ENCODE assay signal across 10 mouse cellular contexts in the genomic region with DNA sequence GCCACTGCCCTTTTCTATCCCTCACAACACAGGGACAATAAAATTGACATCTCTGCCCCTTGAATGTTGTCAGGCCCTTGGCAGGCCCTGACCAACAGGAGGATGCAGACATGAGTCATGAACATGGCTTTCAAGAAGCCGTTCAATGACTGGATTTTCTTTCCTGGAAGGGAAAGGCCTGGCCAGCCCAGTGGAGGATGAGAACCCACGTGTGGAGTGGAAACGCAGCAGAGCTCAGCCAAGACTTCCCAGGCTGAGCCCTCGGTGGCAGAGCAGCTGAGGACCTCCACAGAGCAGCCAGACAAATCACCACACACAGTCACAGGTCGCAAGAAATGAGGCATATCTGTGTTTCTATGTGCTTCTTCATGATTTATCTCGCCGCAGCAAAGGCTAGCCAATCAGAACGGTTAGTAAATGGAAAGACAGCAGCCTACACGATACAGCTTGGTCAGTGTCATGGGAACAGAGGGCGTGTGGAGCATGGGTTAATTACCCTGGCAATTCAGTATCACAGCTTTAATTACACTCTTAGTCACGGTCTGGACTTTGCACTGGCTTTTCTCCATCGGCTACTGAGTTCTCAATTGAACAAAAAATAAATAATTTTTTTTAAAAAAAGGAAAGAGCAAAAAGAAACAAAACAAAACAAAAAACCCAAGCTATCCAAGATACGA. TPM values are rescaled to one million over a fixed set of nuclear protein-coding genes. Genes with fewer than 3 reads are reported as not detected.
DNase-seq lines count a peak whose midpoint lies in the region; ATAC-seq and TF ChIP-seq lines count a peak whose summit lies in the region.
"Had no signal": no experiment of that assay in that cellular context is flagged by ENCODE, and none has a peak within 500 bp of the region (broad histone marks: within the 10 kb centered on the region; RNA-seq: fewer than 3 reads in every experiment).

No protein-coding gene starts in this region.

- peak; percentile 34 to 39 for DNase-seq in heart, adult 9 months (ENCODE audit: low spot score in 2 of 2)
- DNase-seq in forebrain, postnatal 0 days = no peak
- peak; percentile 29 to 37 for DNase-seq in kidney, adult 8-10 months
- no peak for DNase-seq in thymus, postnatal 0 days (ENCODE audit: low spot score)
- DNase-seq in left cerebral cortex, postnatal 14 days (ENCODE audit: low spot score in 2 of 2) = no peak
- DNase-seq in urinary bladder, postnatal 14 days (ENCODE audit: low spot score) = no peak
- DNase-seq: cerebellum, adult 9-11 months had no signal

- no peak overlapping the region for H3K4me3 ChIP-seq in heart, embryonic 12.5 days
- no peak overlapping the region for H3K4me3 ChIP-seq in forebrain, postnatal 0 days (ENCODE audit: low read depth, low read length)
- no peak overlapping the region for H3K4me3 ChIP-seq in neural tube, embryonic 12.5 days
- H3K4me3 ChIP-seq: limb, embryonic 10.5 days had no signal

- no peak overlapping the region for H3K4me2 ChIP-seq in heart, embryonic 12.5 days
- H3K4me2 ChIP-seq in forebrain, postnatal 0 days (ENCODE audit: low read depth) = no peak overlapping the region
- peak overlapping the region; percentile 24; the same call in 1 of the 2 replicates for H3K4me2 ChIP-seq in neural tube, embryonic 12.5 days (replicated peaks)

- H3K9ac ChIP-seq in heart, embryonic 12.5 days = no peak overlapping the region
- H3K9ac ChIP-seq in forebrain, postnatal 0 days = no peak overlapping the region
- H3K9ac ChIP-seq in neural tube, embryonic 12.5 days = no peak overlapping the region

- H3K27ac ChIP-seq in heart, embryonic 12.5 days (ENCODE audit: poor library complexity, severe bottlenecking) = no peak overlapping the region
- H3K27ac ChIP-seq in forebrain, postnatal 0 days (ENCODE audit: low read depth, low read length) = no peak overlapping the region
- H3K27ac ChIP-seq in neural tube, embryonic 12.5 days = no peak overlapping the region
- H3K27ac ChIP-seq: limb, embryonic 10.5 days had no signal

- intact Hi-C loops in left cerebral cortex, postnatal 14 days (cut with DNase I) = no loop called here

- no peaks in the 10 kb centered on the region for H3K9me3 ChIP-seq in heart, embryonic 12.5 days (replicated peaks)
- no peaks in the 10 kb centered on the region for H3K9me3 ChIP-seq in forebrain, postnatal 0 days (ENCODE audit: low read length)
- H3K9me3 ChIP-seq in neural tube, embryonic 12.5 days = no peaks in the 10 kb centered on the region
- H3K9me3 ChIP-seq: limb, embryonic 10.5 days had no signal

- no peak for ATAC-seq in heart, embryonic 12.5 days (ENCODE audit: insufficient number of reproducible peaks, low FRiP score)
- ATAC-seq in forebrain, postnatal 0 days = peak; percentile 38
- peak; percentile 74 for ATAC-seq in neural tube, embryonic 12.5 days (ENCODE audit: low FRiP score, low read depth)

- peaks cover 62% of the 10 kb centered on the region for H3K4me1 ChIP-seq in heart, embryonic 12.5 days (replicated peaks)
- H3K4me1 ChIP-seq in forebrain, postnatal 0 days (ENCODE audit: insufficient read depth) = peaks cover 7% of the 10 kb centered on the region; the same call in 1 of the 2 replicates
- H3K4me1 ChIP-seq in neural tube, embryonic 12.5 days = peaks cover 26% of the 10 kb centered on the region

- no peaks in the 10 kb centered on the region for H3K36me3 ChIP-seq in heart, embryonic 12.5 days
- no peaks in the 10 kb centered on the region for H3K36me3 ChIP-seq in forebrain, postnatal 0 days (ENCODE audit: insufficient read depth)
- no peaks in the 10 kb centered on the region for H3K36me3 ChIP-seq in neural tube, embryonic 12.5 days
- H3K36me3 ChIP-seq: limb, embryonic 10.5 days had no signal

- no peaks in the 10 kb centered on the region for H3K27me3 ChIP-seq in heart, embryonic 12.5 days (replicated peaks)
- no peaks in the 10 kb centered on the region for H3K27me3 ChIP-seq in forebrain, postnatal 0 days (ENCODE audit: insufficient read depth, low read length)
- no peaks in the 10 kb centered on the region for H3K27me3 ChIP-seq in neural tube, embryonic 12.5 days (replicated peaks)

- WGBS in heart, embryonic 12.5 days = 51% methylated on average over 13 of the region's 13 CpGs
- 39% methylated on average over 13 of the region's 13 CpGs for WGBS in forebrain, postnatal 0 days
- 36% methylated on average over 13 of the region's 13 CpGs for WGBS in neural tube, embryonic 12.5 days

- TF ChIP-seq CTCF in forebrain, postnatal 0 days (IDR thresholded peaks at IDR 0.05; ENCODE audit: low read depth) = no peak

RNA-seq across cellular contexts. Expression of gene Nfkb1, which starts 16.5 kb away (rescaled TPM):
- polyA plus RNA-seq in heart, embryonic 12.5 days (2016; fragmentation: Nextera tagmentation; extraction: Ambion mirVana) = 14.3 and 16.6 TPM in 2 replicates
- total RNA-seq in forebrain, postnatal 0 days (2014; rRNA removed) = 19.4 and 22.5 TPM in 2 replicates
- 2.9 and 4.4 TPM in 2 replicates for polyA plus RNA-seq in forebrain, postnatal 0 days (2015; fragmentation: Nextera tagmentation; extraction: Ambion mirVana)
- 11.3 and 12.1 TPM in 2 replicates for polyA plus RNA-seq in neural tube, embryonic 12.5 days (2016; fragmentation: Nextera tagmentation; extraction: Ambion mirVana)
- 50.9 and 54.3 TPM in 2 replicates for polyA plus RNA-seq in thymus, postnatal 0 days (2015; fragmentation: Nextera tagmentation; extraction: Ambion mirVana)
- 10 to 100 TPM; 17.2 to 18.1 TPM for total RNA-seq in left cerebral cortex, postnatal 14 days (2021)

Comparison
In these comparisons a context has a peak if more than half of its experiments do, and no peak if none do; other contexts are left out.
1. DNase-seq: peak in heart, adult 9 months (2 of 2) and kidney, adult 8-10 months (2 of 2); none in forebrain, postnatal 0 days (single experiment), thymus, postnatal 0 days (single experiment), left cerebral cortex, postnatal 14 days (0 of 2) and urinary bladder, postnatal 14 days (single experiment).